Mouse (Mus musculus) T-helper 1 cell (primary cell): ENCODE measurements at regions not wholly inside any gene's neighbourhood (a gene's known extent, or its start where the extent isn't known, plus 50 kb on each side); places are given as distances from the start of the nearest gene placed in this dataset.

ENCODE experiments used
- in situ Hi-C: fragments of 300-600 bp; cut with MboI, MseI; formaldehyde crosslinking; loops from one replicate; pipeline ENCODE4 v1.15.1; 2025; ENCODE audit warnings: high pct_unique_total_duplicates

GRCm38 (mm10) chr4:71663397-71663796, 94.4 kb downstream of the Gm11232 start:
- in situ Hi-C loops = no loop called here

GRCm38 (mm10) chr4:71640521-71640920, 117.2 kb downstream of the Gm11232 start:
- in situ Hi-C loops = no loop called here

DNA sequence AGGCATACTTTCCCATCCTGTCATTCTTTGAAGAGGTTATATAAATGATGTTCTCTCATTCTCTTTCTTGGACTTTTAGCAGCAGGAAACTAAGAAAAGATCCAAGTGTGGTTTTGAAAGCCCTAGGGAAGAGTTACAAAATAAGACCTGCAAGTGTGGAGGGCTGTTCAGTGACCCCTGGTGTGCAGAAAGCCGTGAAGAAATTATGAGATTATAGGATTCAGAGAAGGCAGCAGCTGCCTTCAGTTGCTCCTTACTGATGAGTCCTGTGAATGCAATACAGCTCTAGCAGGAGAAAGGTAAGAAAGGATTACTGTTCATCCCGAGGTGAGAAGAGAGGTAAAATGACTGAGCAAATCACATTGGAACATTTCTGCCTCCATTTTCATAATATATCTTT, 130.7 kb downstream of the Gm11232 start:
- in situ Hi-C loops = no loop called here

GRCm38 (mm10) chr4:71626626-71627025, 131.1 kb downstream of the Gm11232 start:
- in situ Hi-C loops = no loop called here

GRCm38 (mm10) chr4:71624771-71625170, 133.0 kb downstream of the Gm11232 start:
- in situ Hi-C loops = no loop called here

- in situ Hi-C loops = no loop called here
Measured at GRCm38 (mm10) chr4:71613720-71614119, 144.0 kb downstream of the Gm11232 start.

- in situ Hi-C loops = no loop called here
Measured at GRCm38 (mm10) chr4:71585880-71586279, 171.9 kb downstream of the Gm11232 start.

- in situ Hi-C loops = loop anchor here (10.0 kb wide), 1 partner anchor 1274 kb away; no protein-coding TSS in a partner anchor
Measured at GRCm38 (mm10) chr4:71560656-71561055, 197.1 kb downstream of the Gm11232 start.

DNA sequence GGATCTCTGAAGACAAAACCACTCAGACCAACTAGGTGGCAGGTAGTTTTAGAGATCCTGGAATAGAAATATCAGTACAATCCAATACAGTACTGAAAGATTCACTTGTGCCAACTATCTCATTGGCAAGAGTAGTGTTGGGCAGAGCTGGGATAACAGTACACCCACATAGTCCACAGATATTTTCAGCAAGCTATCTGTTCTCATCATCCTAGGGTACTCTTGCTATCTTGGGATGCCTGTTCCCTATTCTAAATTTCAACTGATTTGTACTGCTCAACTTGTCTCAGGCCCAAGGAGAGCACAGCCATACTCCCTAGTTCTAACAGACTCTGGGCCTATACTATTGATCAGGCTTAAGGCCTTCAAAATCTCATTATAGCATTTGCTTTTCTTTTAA, 218.6 kb downstream of the Gm11232 start:
- in situ Hi-C loops = loop anchor here (10.0 kb wide), 1 partner anchor 1486 kb away; no protein-coding TSS in a partner anchor

GRCm38 (mm10) chr4:71537971-71538370, 219.8 kb downstream of the Gm11232 start:
- in situ Hi-C loops = loop anchor here (10.0 kb wide), 1 partner anchor 1487 kb away; no protein-coding TSS in a partner anchor

GRCm38 (mm10) chr4:71524255-71524970, 233.4 kb downstream of the Gm11232 start:
- in situ Hi-C loops = no loop called here

DNA sequence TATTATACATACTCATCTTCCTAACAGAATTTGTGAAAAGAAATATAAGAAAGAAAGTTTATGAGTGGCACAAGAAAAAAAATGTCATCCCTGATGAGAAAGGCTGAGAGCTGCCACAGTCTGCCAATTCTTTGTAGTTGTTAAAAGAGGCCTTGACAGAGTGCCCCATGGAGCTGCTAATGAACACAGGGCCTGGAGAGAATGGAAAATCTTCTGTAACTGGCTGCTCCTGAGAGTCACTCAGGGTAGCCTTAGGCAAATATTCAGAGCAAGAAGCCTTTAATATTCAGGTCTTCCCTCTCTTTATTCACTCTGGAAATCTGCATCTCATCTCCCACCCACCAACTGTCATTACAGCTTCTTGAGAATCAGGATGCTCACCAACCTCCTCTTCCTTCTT, 237.0 kb downstream of the Gm11232 start:
- in situ Hi-C loops = no loop called here

- in situ Hi-C loops = no loop called here
Measured at GRCm38 (mm10) chr4:71517921-71518404, 239.8 kb downstream of the Gm11232 start.

DNA sequence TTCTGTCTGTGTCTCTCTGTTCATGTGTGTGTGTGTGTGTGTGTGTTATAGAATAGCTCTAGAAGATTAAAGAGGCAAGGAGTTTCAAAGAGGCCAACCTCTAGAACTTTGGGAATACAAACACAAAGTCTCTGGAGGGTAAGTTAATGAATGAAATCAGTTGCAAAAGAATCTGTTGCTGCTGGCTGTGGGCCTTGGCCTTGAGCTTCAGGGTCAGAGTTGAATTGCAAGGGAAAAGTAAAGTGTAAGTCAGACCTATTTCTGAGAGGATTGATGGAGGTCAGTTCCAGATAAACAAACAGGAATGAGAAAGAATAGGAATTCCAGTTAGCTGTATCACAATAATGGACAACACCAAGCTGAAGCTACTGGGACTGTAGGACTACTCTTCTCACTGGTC, 250.9 kb downstream of the Gm11232 start:
- in situ Hi-C loops = no loop called here

GRCm38 (mm10) chr4:71489788-71490187, 268.0 kb downstream of the Gm11232 start:
- in situ Hi-C loops = no loop called here

- in situ Hi-C loops = no loop called here
Measured at GRCm38 (mm10) chr4:71488663-71489161, 269.1 kb downstream of the Gm11232 start.

GRCm38 (mm10) chr4:71488059-71488458, 269.7 kb downstream of the Gm11232 start:
- in situ Hi-C loops = no loop called here

DNA sequence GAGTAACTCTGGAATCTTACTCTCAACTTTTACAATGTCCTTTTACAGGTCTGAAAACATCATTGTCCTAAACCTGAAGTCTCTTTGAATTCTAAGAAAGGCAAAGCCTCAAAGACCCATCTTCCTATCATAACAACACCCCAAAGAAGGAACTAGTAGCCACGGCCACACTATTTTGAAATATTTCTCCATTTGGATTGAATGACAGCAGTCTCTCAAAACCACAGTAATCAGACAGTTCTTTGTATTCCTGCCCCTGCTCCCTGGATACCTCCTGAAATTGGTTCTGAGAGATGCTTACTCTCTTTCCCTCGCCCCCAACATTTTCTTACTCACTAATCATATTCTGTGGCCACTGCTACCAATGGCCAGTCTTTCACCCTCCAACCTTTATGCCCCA, 276.8 kb downstream of the Gm11232 start:
- in situ Hi-C loops = no loop called here

DNA sequence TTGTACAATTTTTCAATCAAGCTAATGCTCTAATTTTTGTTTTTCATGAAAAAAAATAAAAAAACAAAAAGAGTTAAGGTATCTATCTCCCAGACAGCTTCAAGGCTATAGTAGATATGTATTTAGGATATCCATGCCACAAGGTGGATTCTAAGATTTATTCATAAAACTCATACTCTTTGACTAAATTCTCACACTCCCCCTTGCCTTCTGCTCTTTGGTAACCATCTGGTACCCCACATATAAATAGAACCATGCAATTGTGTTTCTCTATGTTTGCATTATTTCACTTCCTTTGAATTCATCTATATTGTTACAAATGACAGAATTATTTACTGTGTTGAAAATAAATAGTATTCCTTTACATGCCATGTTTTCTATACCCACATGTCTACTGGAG, 287.2 kb downstream of the Gm11232 start:
- in situ Hi-C loops = no loop called here

GRCm38 (mm10) chr4:71454811-71455210, 303.0 kb downstream of the Gm11232 start:
- in situ Hi-C loops = no loop called here

GRCm38 (mm10) chr4:71453499-71453898, 304.3 kb downstream of the Gm11232 start:
- in situ Hi-C loops = no loop called here

- in situ Hi-C loops = no loop called here
Measured at GRCm38 (mm10) chr4:71446461-71446860, 311.3 kb downstream of the Gm11232 start.

GRCm38 (mm10) chr4:71431245-71431929, 326.4 kb downstream of the Gm11232 start:
- in situ Hi-C loops = no loop called here
